Mouse (Mus musculus) heart, embryonic 12.5 days (tissue): ENCODE data around the gene Pakap. TPM values are rescaled to one million over a fixed set of nuclear protein-coding genes. Genes with fewer than 3 reads are reported as not detected.

Source experiments
- ATAC-seq: fragments of 200-750 bp; cut with Nextera tagmentation; 2 replicates; pipeline ENCODE4 v1.8.0; 2017; ENCODE audit warnings: moderate TSS enrichment, moderate library complexity; ENCODE audit not compliant: insufficient number of reproducible peaks, low FRiP score
- H3K27ac ChIP-seq: fragments of 300-500 bp; sonication (generic); 2 replicates; pipeline ENCODE4 v1.5.1; 2016; ENCODE audit warnings: mild to moderate bottlenecking, moderate library complexity; ENCODE audit not compliant: poor library complexity, severe bottlenecking
- H3K27me3 ChIP-seq: fragments of 300-500 bp; sonication (generic); replicated peaks from 2 replicates; pipeline ENCODE4 v1.6.1; 2016; ENCODE audit warnings: mild to moderate bottlenecking, moderate library complexity
- H3K36me3 ChIP-seq: fragments of 300-500 bp; sonication (generic); 2 replicates; pipeline ENCODE4 v1.6.1; 2016; ENCODE audit warnings: mild to moderate bottlenecking, moderate library complexity
- H3K4me1 ChIP-seq: fragments of 300-500 bp; sonication (generic); replicated peaks from 2 replicates; pipeline ENCODE4 v1.6.1; 2016; ENCODE audit warnings: mild to moderate bottlenecking
- H3K4me2 ChIP-seq: fragments of 300-500 bp; sonication (generic); 2 replicates; pipeline ENCODE4 v1.6.1; 2016; ENCODE audit warnings: mild to moderate bottlenecking, moderate library complexity
- H3K4me3 ChIP-seq: fragments of 300-500 bp; sonication (generic); 2 replicates; pipeline ENCODE4 v1.5.1; 2016; ENCODE audit warnings: mild to moderate bottlenecking
- H3K9ac ChIP-seq: fragments of 300-500 bp; sonication (generic); 2 replicates; pipeline ENCODE4 v1.6.1; 2016; ENCODE audit warnings: mild to moderate bottlenecking, moderate library complexity
- H3K9me3 ChIP-seq: fragments of 300-500 bp; sonication (generic); replicated peaks from 2 replicates; pipeline ENCODE4 v1.6.1; 2016; ENCODE audit warnings: mild to moderate bottlenecking, moderate library complexity
- WGBS: fragments of 180-500 bp; shearing (Covaris S2); methylation state at CpG from one replicate; pipeline ENCODE4 v1.1.7; 2016; 5-methylcytosine and 5-hydroxymethylcytosine counted together
- polyA plus RNA-seq: library from polyadenylated mRNA; unstranded; fragments of >200 nt; fragmentation: Nextera tagmentation; extraction: Ambion mirVana; gene quantifications from 2 replicates; pipeline ENCODE4 v1.2.1, GENCODE M21; 2016

Gene Pakap
- polyA plus RNA-seq, 1 experiment from 2014 or later = 74.5 TPM

GRCm38 (mm10) chr4:57781994-57782393, 214.0 kb downstream of the Pakap start:
- Histone ChIP-seq H3K4me3 (peak overlapping the region; percentile 54), H3K9me3 (no peaks in the 10 kb centered on the region), H3K4me1 (peaks cover 40% of the 10 kb centered on the region), H3K9ac (peak overlapping the region; percentile 75), H3K36me3 (no peaks in the 10 kb centered on the region), H3K27me3 (no peaks in the 10 kb centered on the region), H3K4me2 (peak overlapping the region; percentile 81), H3K27ac (no peak overlapping the region)
- peak; percentile 84 for ATAC-seq
- under 1% methylated on average over 26 of the region's 26 CpGs for WGBS

- ATAC-seq = no peak
- Histone ChIP-seq H3K9ac (peak overlapping the region; percentile 75), H3K36me3 (0 out of 2 replicates have a peak, but pooled peaks cover 4% of the 10 kb centered on the region), H3K27me3 (no peaks in the 10 kb centered on the region), H3K4me1 (peaks cover 38% of the 10 kb centered on the region), H3K27ac (no peak overlapping the region), H3K9me3 (no peaks in the 10 kb centered on the region), H3K4me3 (peak overlapping the region; percentile 54), H3K4me2 (peak overlapping the region; percentile 81)
- 4% methylated on average over 33 of the region's 33 CpGs for WGBS
These were observed 214.8 kb downstream of the Pakap start for GRCm38 (mm10) chr4:57782549-57783390.

- Histone ChIP-seq H3K4me1 (peaks cover 38% of the 10 kb centered on the region), H3K27ac (no peak overlapping the region), H3K4me2 (peak overlapping the region; percentile 81), H3K36me3 (0 out of 2 replicates have a peak, but pooled peaks cover 4% of the 10 kb centered on the region), H3K27me3 (no peaks in the 10 kb centered on the region), H3K4me3 (peak overlapping the region; percentile 54), H3K9ac (0 out of 2 replicates have a peak overlapping the region, but pooled peaks have one; percentile 75), H3K9me3 (no peaks in the 10 kb centered on the region)
- 40% methylated on average over 9 of the region's 9 CpGs for WGBS
- ATAC-seq = no peak
These were observed 215.4 kb downstream of the Pakap start for GRCm38 (mm10) chr4:57783391-57783770.

GRCm38 (mm10) chr4:57783853-57784600, 216.0 kb downstream of the Pakap start:
- Histone ChIP-seq H3K27me3 (no peaks in the 10 kb centered on the region), H3K36me3 (0 out of 2 replicates have a peak, but pooled peaks cover 4% of the 10 kb centered on the region), H3K27ac (0 out of 2 replicates have a peak overlapping the region, but pooled peaks have one; percentile 13), H3K9me3 (no peaks in the 10 kb centered on the region), H3K4me1 (peaks cover 45% of the 10 kb centered on the region), H3K9ac (no peak overlapping the region), H3K4me2 (peak overlapping the region; percentile 81), H3K4me3 (no peak overlapping the region)
- 54% methylated on average over 11 of the region's 11 CpGs for WGBS
- ATAC-seq = no peak

- Histone ChIP-seq H3K4me1 (peaks cover 52% of the 10 kb centered on the region), H3K27ac (0 out of 2 replicates have a peak overlapping the region, but pooled peaks have one; percentile 36), H3K9ac (0 out of 2 replicates have a peak overlapping the region, but pooled peaks have one; percentile 10), H3K9me3 (no peaks in the 10 kb centered on the region), H3K27me3 (no peaks in the 10 kb centered on the region), H3K4me2 (no peak overlapping the region), H3K4me3 (no peak overlapping the region), H3K36me3 (0 out of 2 replicates have a peak, but pooled peaks cover 4% of the 10 kb centered on the region)
- no peak for ATAC-seq
- WGBS = 47% methylated on average over 5 of the region's 5 CpGs
These were observed 220.7 kb downstream of the Pakap start for GRCm38 (mm10) chr4:57788709-57789108.

GRCm38 (mm10) chr4:57789118-57789517, 221.1 kb downstream of the Pakap start:
- H3K36me3 ChIP-seq = 0 out of 2 replicates have a peak, but pooled peaks cover 4% of the 10 kb centered on the region
- 0 out of 2 replicates have a peak overlapping the region, but pooled peaks have one; percentile 10 for H3K9ac ChIP-seq
- H3K4me2 ChIP-seq = no peak overlapping the region
- no peak for ATAC-seq
- H3K4me3 ChIP-seq = no peak overlapping the region
- peaks cover 52% of the 10 kb centered on the region for H3K4me1 ChIP-seq
- H3K27me3 ChIP-seq = no peaks in the 10 kb centered on the region
- H3K27ac ChIP-seq = peak overlapping the region; percentile 36; the same call in 1 of the 2 replicates
- no peaks in the 10 kb centered on the region for H3K9me3 ChIP-seq

- peak; percentile 35; the same call in 1 of the 2 replicates for ATAC-seq
- Histone ChIP-seq H3K9ac (no peak overlapping the region), H3K9me3 (no peaks in the 10 kb centered on the region)
These were observed 226.0 kb downstream of the Pakap start for GRCm38 (mm10) chr4:57793989-57794388.

GRCm38 (mm10) chr4:57794547-57794946, 226.6 kb downstream of the Pakap start:
- no peak overlapping the region for H3K4me3 ChIP-seq
- no peak for ATAC-seq

More at GRCm38 (mm10) chr4:57793989-57794388, 226.0 kb downstream of the Pakap start:
- Histone ChIP-seq H3K27ac (peak overlapping the region; percentile 67), H3K4me1 (peaks cover 64% of the 10 kb centered on the region), H3K36me3 (no peaks in the 10 kb centered on the region), H3K27me3 (no peaks in the 10 kb centered on the region), H3K4me3 (no peak overlapping the region), H3K4me2 (peak overlapping the region; percentile 25)
- 9% methylated on average over 8 of the region's 8 CpGs for WGBS

GRCm38 (mm10) chr4:57797548-57798285, 229.7 kb downstream of the Pakap start:
- H3K4me3 ChIP-seq = no peak overlapping the region

More at GRCm38 (mm10) chr4:57794547-57794946, 226.6 kb downstream of the Pakap start:
- 19% methylated on average over 3 of the region's 3 CpGs for WGBS
- Histone ChIP-seq H3K27me3 (no peaks in the 10 kb centered on the region), H3K9me3 (no peaks in the 10 kb centered on the region), H3K27ac (peak overlapping the region; percentile 67), H3K9ac (no peak overlapping the region), H3K4me2 (no peak overlapping the region), H3K36me3 (no peaks in the 10 kb centered on the region), H3K4me1 (peaks cover 60% of the 10 kb centered on the region)

GRCm38 (mm10) chr4:57798286-57799018, 230.5 kb downstream of the Pakap start:
- H3K27ac ChIP-seq = peak overlapping the region; percentile 85
- peak; percentile 58 for ATAC-seq
- H3K36me3 ChIP-seq = peaks cover 17% of the 10 kb centered on the region; the same call in 1 of the 2 replicates
- 0 out of 2 replicates have a peak overlapping the region, but pooled peaks have one; percentile 41 for H3K9ac ChIP-seq
- H3K4me1 ChIP-seq = peaks cover 53% of the 10 kb centered on the region
- 24% methylated on average over 10 of the region's 10 CpGs for WGBS
- no peaks in the 10 kb centered on the region for H3K9me3 ChIP-seq
- H3K4me2 ChIP-seq = no peak overlapping the region
- H3K4me3 ChIP-seq = no peak overlapping the region
- no peaks in the 10 kb centered on the region for H3K27me3 ChIP-seq

More at GRCm38 (mm10) chr4:57797548-57798285, 229.7 kb downstream of the Pakap start:
- H3K4me1 ChIP-seq = peaks cover 60% of the 10 kb centered on the region
- H3K27me3 ChIP-seq = no peaks in the 10 kb centered on the region
- WGBS = 53% methylated on average over 9 of the region's 9 CpGs
- no peaks in the 10 kb centered on the region for H3K9me3 ChIP-seq
- no peak overlapping the region for H3K9ac ChIP-seq
- H3K4me2 ChIP-seq = no peak overlapping the region
- H3K27ac ChIP-seq = peak overlapping the region; percentile 85
- no peak for ATAC-seq
- peaks cover 14% of the 10 kb centered on the region; the same call in 1 of the 2 replicates for H3K36me3 ChIP-seq
